Mouse (Mus musculus) midbrain, embryonic 15.5 days (tissue): ENCODE measurements at regions not wholly inside any gene's neighbourhood (a gene's known extent, or its start where the extent isn't known, plus 50 kb on each side); places are given as distances from the start of the nearest gene placed in this dataset.

Experiments
- ATAC-seq: fragments of 200-750 bp; cut with Nextera tagmentation; replicated peaks from 2 replicates; pipeline ENCODE4 v1.8.0; 2017; ENCODE audit warnings: moderate TSS enrichment
- H3K27ac ChIP-seq: fragments of 300-500 bp; sonication (generic); 2 replicates; pipeline ENCODE4 v1.5.1; 2015; ENCODE audit warnings: mild to moderate bottlenecking, inconsistent platforms
- H3K27me3 ChIP-seq: fragments of 300-500 bp; sonication (generic); replicated peaks from 2 replicates; pipeline ENCODE4 v1.6.1; 2015; ENCODE audit warnings: inconsistent platforms
- H3K36me3 ChIP-seq: fragments of 300-500 bp; sonication (generic); replicated peaks from 2 replicates; pipeline ENCODE4 v1.6.1; 2015; ENCODE audit warnings: inconsistent platforms
- H3K4me1 ChIP-seq: fragments of 300-500 bp; sonication (generic); 2 replicates; pipeline ENCODE4 v1.6.1; 2015; ENCODE audit warnings: inconsistent platforms
- H3K4me2 ChIP-seq: fragments of 300-500 bp; sonication (generic); 2 replicates; pipeline ENCODE4 v1.6.1; 2015; ENCODE audit warnings: inconsistent platforms, mild to moderate bottlenecking, moderate library complexity
- H3K4me3 ChIP-seq: fragments of 300-500 bp; sonication (generic); 2 replicates; pipeline ENCODE4 v1.5.1; 2015; ENCODE audit warnings: mild to moderate bottlenecking, inconsistent platforms
- H3K9ac ChIP-seq: fragments of 300-500 bp; sonication (generic); 2 replicates; pipeline ENCODE4 v1.6.1; 2015; ENCODE audit warnings: mild to moderate bottlenecking, inconsistent platforms
- H3K9me3 ChIP-seq: fragments of 300-500 bp; sonication (generic); 2 replicates; pipeline ENCODE4 v1.6.1; 2016; ENCODE audit warnings: inconsistent platforms
- WGBS: fragments of 180-500 bp; shearing (Covaris S2); methylation state at CpG from one replicate; pipeline ENCODE4 v1.1.7; 2015; ENCODE audit warnings: mixed read lengths; 5-methylcytosine and 5-hydroxymethylcytosine counted together

GRCm38 (mm10) chr12:11518379-11518778, 62.5 kb downstream of the Rad51ap2 start:
- no peaks in the 10 kb centered on the region for H3K4me1 ChIP-seq

GRCm38 (mm10) chr12:11562891-11563290, 107.0 kb downstream of the Rad51ap2 start:
- Histone ChIP-seq H3K4me1 (no peaks in the 10 kb centered on the region), H3K4me3 (no peak overlapping the region), H3K9me3 (no peaks in the 10 kb centered on the region), H3K36me3 (no peaks in the 10 kb centered on the region), H3K4me2 (no peak overlapping the region), H3K27me3 (no peaks in the 10 kb centered on the region), H3K9ac (no peak overlapping the region), H3K27ac (no peak overlapping the region)
- no peak for ATAC-seq
- WGBS: 82% methylated on average over 6 of the region's 6 CpGs

More at GRCm38 (mm10) chr12:11518379-11518778, 62.5 kb downstream of the Rad51ap2 start:
- Histone ChIP-seq H3K27ac (no peak overlapping the region), H3K4me3 (no peak overlapping the region), H3K36me3 (no peaks in the 10 kb centered on the region), H3K4me2 (no peak overlapping the region), H3K27me3 (no peaks in the 10 kb centered on the region), H3K9ac (no peak overlapping the region), H3K9me3 (no peaks in the 10 kb centered on the region)
- 34% methylated on average over 2 of the region's 2 CpGs for WGBS
- peak; percentile 48; the same call in 1 of the 2 replicates for ATAC-seq

DNA sequence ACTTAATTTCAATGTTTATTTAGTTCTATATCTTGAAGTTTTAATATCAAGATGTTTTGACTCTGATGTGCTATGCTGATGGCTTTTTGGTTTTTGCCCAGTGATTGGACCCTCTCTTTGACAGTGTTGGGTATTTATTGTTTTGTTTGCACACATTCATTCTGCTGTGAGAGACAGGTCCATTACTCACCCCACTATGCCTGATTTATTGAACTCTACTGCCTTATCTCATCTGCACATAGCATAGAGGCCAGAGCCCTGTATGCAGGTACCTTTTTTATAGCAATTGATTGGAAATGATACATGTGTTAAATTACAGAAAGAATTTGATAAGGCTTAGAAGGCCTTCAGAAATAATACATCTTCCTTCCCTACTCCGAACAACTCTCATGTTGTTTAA, 114.3 kb downstream of the Rad51ap2 start:
- no peaks in the 10 kb centered on the region for H3K27me3 ChIP-seq
- ATAC-seq: no peak

GRCm38 (mm10) chr12:11603946-11604345, 148.1 kb downstream of the Rad51ap2 start:
- no peak for ATAC-seq
- no peak overlapping the region for H3K9ac ChIP-seq
- no peak overlapping the region for H3K27ac ChIP-seq
- no peaks in the 10 kb centered on the region for H3K27me3 ChIP-seq
- H3K36me3 ChIP-seq: no peaks in the 10 kb centered on the region
- H3K4me1 ChIP-seq: no peaks in the 10 kb centered on the region
- H3K9me3 ChIP-seq: no peaks in the 10 kb centered on the region
- no peak overlapping the region for H3K4me2 ChIP-seq
- H3K4me3 ChIP-seq: no peak overlapping the region
- WGBS: 76% methylated on average over 2 of the region's 2 CpGs

More for the DNA sequence above, 114.3 kb downstream of the Rad51ap2 start:
- Histone ChIP-seq H3K9me3 (no peaks in the 10 kb centered on the region), H3K9ac (no peak overlapping the region), H3K4me3 (no peak overlapping the region), H3K4me2 (no peak overlapping the region), H3K4me1 (no peaks in the 10 kb centered on the region), H3K36me3 (no peaks in the 10 kb centered on the region), H3K27ac (no peak overlapping the region)
- 95% methylated on average over 1 of the region's 1 CpGs for WGBS

DNA sequence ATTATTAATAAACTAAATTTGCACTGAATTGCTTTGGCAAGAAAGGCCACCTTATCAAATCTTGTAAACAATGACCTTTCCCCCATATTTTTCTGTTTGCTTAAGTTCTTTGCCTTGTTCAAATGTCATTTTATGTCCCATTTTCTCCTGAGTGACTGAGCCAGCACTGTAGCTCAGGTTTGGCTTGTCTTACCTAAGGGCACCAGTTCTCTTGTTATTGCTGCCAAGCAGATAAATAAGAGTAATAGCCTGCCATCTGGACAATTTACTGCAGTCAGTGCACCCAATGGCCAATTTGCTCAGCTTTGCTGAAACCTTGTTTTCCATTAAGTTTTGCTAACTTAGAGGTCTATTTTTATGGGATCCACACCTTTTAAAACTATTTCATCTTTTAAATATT, 152.9 kb downstream of the Rad51ap2 start:
- no peaks in the 10 kb centered on the region for H3K27me3 ChIP-seq
- no peak overlapping the region for H3K9ac ChIP-seq
- no peak overlapping the region for H3K4me2 ChIP-seq
- H3K4me1 ChIP-seq: no peaks in the 10 kb centered on the region
- no peak overlapping the region for H3K27ac ChIP-seq
- no peaks in the 10 kb centered on the region for H3K9me3 ChIP-seq
- H3K36me3 ChIP-seq: no peaks in the 10 kb centered on the region
- ATAC-seq: no peak
- H3K4me3 ChIP-seq: no peak overlapping the region

GRCm38 (mm10) chr12:11611656-11612055, 155.8 kb downstream of the Rad51ap2 start:
- no peaks in the 10 kb centered on the region for H3K27me3 ChIP-seq
- no peaks in the 10 kb centered on the region for H3K4me1 ChIP-seq
- no peak overlapping the region for H3K9ac ChIP-seq
- H3K36me3 ChIP-seq: no peaks in the 10 kb centered on the region
- no peak for ATAC-seq
- no peak overlapping the region for H3K4me2 ChIP-seq
- no peaks in the 10 kb centered on the region for H3K9me3 ChIP-seq
- H3K27ac ChIP-seq: no peak overlapping the region
- WGBS: 92% methylated on average over 2 of the region's 2 CpGs
- H3K4me3 ChIP-seq: no peak overlapping the region

- no peak overlapping the region for H3K9ac ChIP-seq
- H3K4me3 ChIP-seq: no peak overlapping the region
- 82% methylated on average over 2 of the region's 2 CpGs for WGBS
- no peaks in the 10 kb centered on the region for H3K9me3 ChIP-seq
- no peak for ATAC-seq
- no peaks in the 10 kb centered on the region for H3K4me1 ChIP-seq
- no peaks in the 10 kb centered on the region for H3K36me3 ChIP-seq
- no peaks in the 10 kb centered on the region for H3K27me3 ChIP-seq
- no peak overlapping the region for H3K4me2 ChIP-seq
- H3K27ac ChIP-seq: no peak overlapping the region
Measured at GRCm38 (mm10) chr12:11615237-11615636, 159.4 kb downstream of the Rad51ap2 start.

DNA sequence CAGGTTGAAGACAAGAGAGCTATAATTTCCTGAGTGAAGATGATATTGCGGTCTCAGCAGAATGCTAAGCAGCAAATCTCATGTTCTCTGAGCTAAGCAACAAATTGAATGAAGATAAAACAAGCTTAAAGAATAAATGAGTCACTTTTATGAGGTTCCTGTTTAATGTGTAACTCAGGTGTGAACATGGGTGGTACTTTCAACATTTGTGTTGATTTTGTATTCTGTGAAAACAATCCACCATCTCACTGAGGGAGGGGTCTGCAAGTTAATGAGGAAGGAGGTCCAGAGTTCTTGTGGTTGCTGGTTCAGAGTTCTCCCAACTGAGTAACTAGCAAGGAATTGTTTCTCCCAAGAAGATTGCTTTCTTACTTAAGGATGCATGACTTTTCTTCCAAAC, 167.7 kb downstream of the Rad51ap2 start:
- WGBS: 96% methylated on average over 1 of the region's 1 CpGs
- Histone ChIP-seq H3K9me3 (no peaks in the 10 kb centered on the region), H3K4me1 (no peaks in the 10 kb centered on the region), H3K4me2 (no peak overlapping the region), H3K9ac (no peak overlapping the region), H3K27me3 (no peaks in the 10 kb centered on the region), H3K36me3 (no peaks in the 10 kb centered on the region), H3K27ac (no peak overlapping the region), H3K4me3 (no peak overlapping the region)
- ATAC-seq: no peak

DNA sequence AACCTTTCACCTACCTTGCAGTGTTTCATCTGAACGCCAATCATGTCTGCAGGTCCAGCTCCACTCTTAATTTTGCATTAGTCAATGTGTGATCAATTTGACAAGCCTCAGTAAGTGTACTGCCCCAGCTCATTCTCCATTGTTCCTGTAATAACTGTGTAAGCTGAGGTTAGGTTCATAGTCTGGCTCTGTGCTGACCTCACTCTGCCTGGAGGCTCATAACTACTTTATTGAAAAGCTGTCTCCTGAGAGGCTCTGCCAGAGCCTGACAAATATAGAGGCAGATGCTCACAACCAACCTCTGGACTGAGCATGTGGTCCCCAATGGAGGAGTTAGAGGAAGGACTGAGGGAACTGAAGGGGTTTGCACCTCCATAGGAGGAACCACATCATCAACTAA, 174.3 kb downstream of the Rad51ap2 start:
- no peak overlapping the region for H3K27ac ChIP-seq
- WGBS: 78% methylated on average over 1 of the region's 1 CpGs
- H3K9me3 ChIP-seq: no peaks in the 10 kb centered on the region
- H3K4me3 ChIP-seq: no peak overlapping the region
- H3K9ac ChIP-seq: no peak overlapping the region
- no peaks in the 10 kb centered on the region for H3K27me3 ChIP-seq
- no peak overlapping the region for H3K4me2 ChIP-seq
- H3K36me3 ChIP-seq: no peaks in the 10 kb centered on the region
- no peak for ATAC-seq
- no peaks in the 10 kb centered on the region for H3K4me1 ChIP-seq

DNA sequence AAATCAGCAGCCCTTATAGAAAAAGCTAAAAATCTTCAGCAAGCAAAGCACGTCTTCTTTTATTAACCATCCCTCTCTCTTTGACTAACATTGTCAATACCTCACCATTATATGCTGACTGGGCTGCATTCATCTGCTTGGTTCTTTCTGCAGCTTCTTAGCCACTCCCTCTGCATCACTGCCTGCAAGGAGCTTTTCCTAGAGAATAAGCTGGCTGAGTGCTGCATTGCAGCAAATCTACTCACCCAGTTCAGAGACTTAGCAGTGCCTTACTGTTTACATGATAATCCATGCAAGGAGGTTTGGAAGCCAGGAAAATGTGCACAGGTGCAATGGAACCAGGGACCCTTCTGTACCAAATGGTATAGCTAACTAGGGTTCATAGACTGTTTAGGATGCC, 175.9 kb downstream of the Rad51ap2 start:
- H3K4me2 ChIP-seq: no peak overlapping the region
- no peaks in the 10 kb centered on the region for H3K36me3 ChIP-seq
- H3K27ac ChIP-seq: no peak overlapping the region
- 57% methylated on average over 1 of the region's 1 CpGs for WGBS
- H3K9ac ChIP-seq: no peak overlapping the region
- no peak overlapping the region for H3K4me3 ChIP-seq
- H3K4me1 ChIP-seq: no peaks in the 10 kb centered on the region
- H3K9me3 ChIP-seq: no peaks in the 10 kb centered on the region
- no peaks in the 10 kb centered on the region for H3K27me3 ChIP-seq
- 0 out of 2 replicates have a peak, but pooled peaks have one; percentile 56 for ATAC-seq

GRCm38 (mm10) chr12:11673281-11673680, 217.4 kb downstream of the Rad51ap2 start:
- Histone ChIP-seq H3K4me1 (no peaks in the 10 kb centered on the region), H3K27me3 (no peaks in the 10 kb centered on the region), H3K9me3 (no peaks in the 10 kb centered on the region), H3K27ac (no peak overlapping the region), H3K36me3 (no peaks in the 10 kb centered on the region), H3K4me2 (no peak overlapping the region), H3K4me3 (no peak overlapping the region), H3K9ac (no peak overlapping the region)
- ATAC-seq: no peak
- WGBS: 76% methylated on average over 3 of the region's 3 CpGs

GRCm38 (mm10) chr12:11694797-11695196, 238.9 kb downstream of the Rad51ap2 start:
- no peak for ATAC-seq
- Histone ChIP-seq H3K9me3 (no peaks in the 10 kb centered on the region), H3K4me2 (no peak overlapping the region), H3K36me3 (no peaks in the 10 kb centered on the region), H3K4me1 (no peaks in the 10 kb centered on the region), H3K4me3 (no peak overlapping the region), H3K27ac (no peak overlapping the region), H3K27me3 (no peaks in the 10 kb centered on the region), H3K9ac (no peak overlapping the region)
- 75% methylated on average over 3 of the region's 3 CpGs for WGBS

DNA sequence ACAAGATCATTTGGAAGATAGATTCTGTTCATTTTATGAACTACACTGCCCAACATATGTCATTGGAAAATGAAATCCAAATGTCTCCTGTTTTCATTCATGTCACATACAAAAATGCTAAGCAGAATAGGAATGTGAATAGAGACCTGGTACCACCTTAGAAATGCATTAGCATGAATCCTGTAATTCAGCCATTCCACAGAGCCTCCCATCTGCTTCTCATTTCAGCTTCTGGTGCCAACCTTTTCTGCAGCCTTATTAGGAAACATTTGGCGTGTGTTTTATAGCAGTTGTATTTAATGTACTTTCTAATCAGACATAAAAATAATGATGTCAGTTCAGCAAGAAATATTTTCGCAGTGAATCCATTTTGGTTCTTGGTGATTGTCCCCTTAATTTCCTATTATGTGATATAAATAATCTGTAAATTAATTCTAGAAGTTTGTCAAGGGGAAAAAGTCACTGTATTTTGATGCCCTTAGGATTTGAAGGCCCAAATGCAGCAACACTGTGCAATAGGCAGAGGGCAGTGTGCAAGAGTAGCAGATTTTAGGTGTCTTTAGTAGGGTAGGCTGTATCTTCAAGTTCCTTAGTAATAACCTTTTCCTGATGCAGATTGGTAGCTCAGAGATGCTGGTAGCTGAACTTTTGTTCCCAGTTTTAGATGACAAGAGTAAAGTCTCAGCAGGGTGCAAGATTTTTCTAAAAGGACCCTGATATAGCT, 253.2 kb downstream of the Rad51ap2 start:
- H3K27ac ChIP-seq: no peak overlapping the region
- no peaks in the 10 kb centered on the region for H3K9me3 ChIP-seq
- H3K36me3 ChIP-seq: no peaks in the 10 kb centered on the region
- H3K9ac ChIP-seq: no peak overlapping the region
- no peaks in the 10 kb centered on the region for H3K4me1 ChIP-seq
- 0 out of 2 replicates have a peak, but pooled peaks have one; percentile 33 for ATAC-seq
- 81% methylated on average over 2 of the region's 2 CpGs for WGBS
- H3K4me2 ChIP-seq: no peak overlapping the region
- H3K27me3 ChIP-seq: no peaks in the 10 kb centered on the region
- H3K4me3 ChIP-seq: no peak overlapping the region
